Mouse (Mus musculus) kidney, adult 2 months (tissue): Measurements from ENCODE around the gene Peli2.

Experiments
- CTCF ChIP-seq: fragments of 200-500 bp; conservative IDR thresholded peaks from 2 replicates; pipeline ENCODE4 v1.5.1; 2011; ENCODE audit warnings: low read depth, mild to moderate bottlenecking, control low read depth, low read length, moderate library complexity, mixed read lengths; ENCODE audit not compliant: insufficient read depth, insufficient read length
- POLR2A ChIP-seq: fragments of 200-500 bp; IDR thresholded peaks from one replicate; pipeline ENCODE4 v1.6.1; 2011; ENCODE audit warnings: low read depth, low read length, control low read depth

- TF ChIP-seq CTCF (no peak), POLR2A (no peak)
Measured at GRCm38 (mm10) chr14:48168116-48168515, 47.5 kb downstream of the Peli2 start.
